Mouse (Mus musculus): ENCODE measurements around the gene Qtrt1.

Qtrt1 gene

GRCm38 (mm10) chr9:21411669-21412550, at the start of gene Qtrt1:
Gene Qtrt1, plus strand, starts transcription at chr9:21411837.
- ChIA-PET CTCF (interaction anchor here in 2 of 4 experiments (0.6 to 1.5 kb wide), 15 partner anchors 8 to 250 kb away, joined by 3 to 12 read pairs (median 5); partner anchors contain the start of gene Dnm2 (in 1 of the 2)), POLR2A (interaction anchor here (0.5 to 4.9 kb wide), 80 partner anchors 9 to 642 kb away, joined by 3 to 34 read pairs (median 4); partner anchors contain the start of genes Dnm2 (in 3 of the 4), Tmed1 (in 3 of the 4), Cdkn2d (in 2 of the 4) and Atg4d (in 1 of the 4))

GRCm38 (mm10) chr9:21366541-21367220, 45.0 kb upstream of the Qtrt1 start:
- ChIA-PET POLR2A (interaction anchor here (0.6 to 2.3 kb wide), 23 partner anchors 9 to 423 kb away, joined by 3 to 10 read pairs (median 3); partner anchors contain the start of genes Tmed1 (in 3 of the 4), Ap1m2 (in 1 of the 4), Dnm2 (in 1 of the 4) and Kri1 (in 1 of the 4)), CTCF (interaction anchor here (0.5 to 2.3 kb wide), 24 partner anchors 9 to 714 kb away, joined by 3 to 36 read pairs (median 3); partner anchors contain the start of genes Carm1 (in 1 of the 4), Icam4 (in 1 of the 4) and Qtrt1 (in 1 of the 4))

- POLR2A ChIA-PET = interaction anchor here (0.5 to 13.1 kb wide), 35 partner anchors 10 to 715 kb away, joined by 3 to 118 read pairs (median 4); partner anchors contain the start of genes Tmed1 (in 2 of the 4), Ap1m2 (in 1 of the 4), Carm1 (in 1 of the 4) and Cdkn2d (in 1 of the 4)
Measured at GRCm38 (mm10) chr9:21367357-21368111, 44.1 kb upstream of the Qtrt1 start, which contains the start of gene Ilf3. Gene Ilf3, plus strand, starts transcription at chr9:21367871.

GRCm38 (mm10) chr9:21368131-21368584, 43.5 kb upstream of the Qtrt1 start:
- CTCF ChIA-PET = interaction anchor here in 1 of 4 experiments (1.3 kb wide), 1 partner anchor 13 kb away, joined by 3 read pairs; no protein-coding TSS in a partner anchor
- POLR2A ChIA-PET = interaction anchor here (0.5 to 13.1 kb wide), 32 partner anchors 10 to 715 kb away, joined by 3 to 118 read pairs (median 5); partner anchors contain the start of genes Tmed1 (in 2 of the 4), Carm1 (in 1 of the 4), Cdkn2d (in 1 of the 4) and Gm38431 (in 1 of the 4)

More at GRCm38 (mm10) chr9:21367357-21368111, 44.1 kb upstream of the Qtrt1 start, which contains the start of gene Ilf3:
- CTCF ChIA-PET = interaction anchor here (0.6 to 2.3 kb wide), 16 partner anchors 10 to 338 kb away, joined by 3 to 36 read pairs (median 4); partner anchors contain the start of genes Carm1 (in 1 of the 4), Icam4 (in 1 of the 4) and Qtrt1 (in 1 of the 4)

GRCm38 (mm10) chr9:21369080-21369479, 42.6 kb upstream of the Qtrt1 start:
- POLR2A ChIA-PET = interaction anchor here in 3 of 4 experiments (0.6 to 13.1 kb wide), 31 partner anchors 9 to 491 kb away, joined by 3 to 118 read pairs (median 5); partner anchors contain the start of genes Tmed1 (in 2 of the 3), Carm1 (in 1 of the 3), Cdkn2d (in 1 of the 3) and Dnm2 (in 1 of the 3)
- CTCF ChIA-PET = interaction anchor here in 1 of 4 experiments (0.6 to 1.3 kb wide), 2 partner anchors 12 kb away, joined by 3 read pairs; no protein-coding TSS in a partner anchor

GRCm38 (mm10) chr9:21370876-21371275, 40.8 kb upstream of the Qtrt1 start:
- POLR2A ChIA-PET = interaction anchor here in 3 of 4 experiments (0.6 to 13.1 kb wide), 43 partner anchors 9 to 455 kb away, joined by 3 to 118 read pairs (median 4); partner anchors contain the start of genes Qtrt1 (in 2 of the 3), Cdkn2d (in 1 of the 3), Dnm2 (in 1 of the 3) and Gm38431 (in 1 of the 3)
- CTCF ChIA-PET = interaction anchor here (0.5 to 1.4 kb wide), 16 partner anchors 11 to 231 kb away, joined by 3 to 18 read pairs (median 4); partner anchors contain the start of gene Carm1 (in 1 of the 4)

- ChIA-PET POLR2A (interaction anchor here in 1 of 4 experiments (1.4 to 13.1 kb wide), 6 partner anchors 9 to 211 kb away, joined by 4 to 118 read pairs (median 10); partner anchors contain the start of genes Dnm2 and Qtrt1), CTCF (no interaction called here)
Measured at GRCm38 (mm10) chr9:21372508-21372907, 39.1 kb upstream of the Qtrt1 start.

- ChIA-PET POLR2A (interaction anchor here in 2 of 4 experiments (0.9 to 13.1 kb wide), 8 partner anchors 6 to 33 kb away, joined by 3 to 118 read pairs (median 6); partner anchors contain the start of genes Ilf3 (in 1 of the 2) and Qtrt1 (in 1 of the 2)), CTCF (interaction anchor here in 2 of 4 experiments (1.0 to 2.8 kb wide), 2 partner anchors 10 to 13 kb away, joined by 3 to 10 read pairs; no protein-coding TSS in a partner anchor)
Measured at GRCm38 (mm10) chr9:21379195-21379594, 32.4 kb upstream of the Qtrt1 start.

GRCm38 (mm10) chr9:21380868-21381267, 30.8 kb upstream of the Qtrt1 start:
- POLR2A ChIA-PET = interaction anchor here in 2 of 4 experiments (0.9 to 13.1 kb wide), 16 partner anchors 9 to 575 kb away, joined by 3 to 118 read pairs (median 5); partner anchors contain the start of genes Ilf3 (in 2 of the 2) and Swsap1 (in 1 of the 2)
- CTCF ChIA-PET = interaction anchor here in 3 of 4 experiments (0.6 to 1.5 kb wide), 6 partner anchors 12 to 166 kb away, joined by 3 to 4 read pairs (median 3); partner anchors contain the start of gene Carm1 (in 1 of the 3)

GRCm38 (mm10) chr9:21383966-21384365, 27.7 kb upstream of the Qtrt1 start:
- CTCF ChIA-PET = interaction anchor here (0.6 to 1.3 kb wide), 5 partner anchors 24 to 101 kb away, joined by 3 read pairs; no protein-coding TSS in a partner anchor

GRCm38 (mm10) chr9:21392646-21393175, 18.9 kb upstream of the Qtrt1 start:
- CTCF ChIA-PET = interaction anchor here in 2 of 4 experiments (0.6 to 1.4 kb wide), 2 partner anchors 11 to 234 kb away, joined by 4 to 15 read pairs; no protein-coding TSS in a partner anchor
- POLR2A ChIA-PET = interaction anchor here in 3 of 4 experiments (0.6 to 8.1 kb wide), 16 partner anchors 8 to 87 kb away, joined by 3 to 118 read pairs (median 4); partner anchors contain the start of gene Qtrt1 (in 3 of the 3)

More at GRCm38 (mm10) chr9:21383966-21384365, 27.7 kb upstream of the Qtrt1 start:
- POLR2A ChIA-PET = interaction anchor here (0.5 to 4.7 kb wide), 17 partner anchors 8 to 741 kb away, joined by 3 to 43 read pairs (median 4); partner anchors contain the start of genes Qtrt1 (in 1 of the 4) and Ubl5 (in 1 of the 4)

- CTCF ChIA-PET = no interaction called here
- POLR2A ChIA-PET = interaction anchor here in 1 of 4 experiments (0.8 to 8.1 kb wide), 6 partner anchors 9 to 38 kb away, joined by 3 to 118 read pairs (median 6); partner anchors contain the start of gene Qtrt1
Measured at GRCm38 (mm10) chr9:21395692-21396091, 15.9 kb upstream of the Qtrt1 start.

- ChIA-PET CTCF (interaction anchor here in 1 of 4 experiments (0.6 kb wide), 1 partner anchor 31 kb away, joined by 3 read pairs; no protein-coding TSS in a partner anchor), POLR2A (interaction anchor here in 1 of 4 experiments (0.7 to 5.8 kb wide), 6 partner anchors 10 to 29 kb away, joined by 3 to 19 read pairs (median 6); no protein-coding TSS in a partner anchor)
Measured at GRCm38 (mm10) chr9:21397170-21397569, 14.5 kb upstream of the Qtrt1 start.

- ChIA-PET CTCF (no interaction called here), POLR2A (interaction anchor here in 3 of 4 experiments (0.5 to 3.6 kb wide), 10 partner anchors 8 to 316 kb away, joined by 3 to 20 read pairs (median 4); partner anchors contain the start of genes Qtrt1 (in 1 of the 3) and Tmed1 (in 1 of the 3))
Measured at GRCm38 (mm10) chr9:21401042-21401441, 10.6 kb upstream of the Qtrt1 start.

GRCm38 (mm10) chr9:21402764-21403253, 8.8 kb upstream of the Qtrt1 start:
- CTCF ChIA-PET = interaction anchor here in 1 of 4 experiments (0.5 kb wide), 1 partner anchor 68 kb away, joined by 8 read pairs; no protein-coding TSS in a partner anchor
- POLR2A ChIA-PET = interaction anchor here in 3 of 4 experiments (0.6 to 3.7 kb wide), 15 partner anchors 9 to 183 kb away, joined by 3 to 20 read pairs (median 3); no protein-coding TSS in a partner anchor
